Mouse (Mus musculus) embryonic facial prominence, embryonic 12.5 days (tissue): ENCODE data around the gene Cklf. TPM values are rescaled to one million over a fixed set of nuclear protein-coding genes. Genes with fewer than 3 reads are reported as not detected.

Experiments used
- ATAC-seq: fragments of 200-750 bp; cut with Nextera tagmentation; 2 replicates; pipeline ENCODE4 v1.8.0; 2017; ENCODE audit not compliant: insufficient number of reproducible peaks, insufficient read depth, low FRiP score, low TSS enrichment
- H3K27ac ChIP-seq: fragments of 300-500 bp; sonication (generic); 2 replicates; pipeline ENCODE4 v1.5.1; 2016; ENCODE audit warnings: mild to moderate bottlenecking
- H3K27me3 ChIP-seq: fragments of 300-500 bp; sonication (generic); 2 replicates; pipeline ENCODE4 v1.6.1; 2016; ENCODE audit warnings: mild to moderate bottlenecking, moderate library complexity
- H3K36me3 ChIP-seq: fragments of 300-500 bp; sonication (generic); 2 replicates; pipeline ENCODE4 v1.6.1; 2016; ENCODE audit warnings: mild to moderate bottlenecking
- H3K4me1 ChIP-seq: fragments of 300-500 bp; sonication (generic); 2 replicates; pipeline ENCODE4 v1.6.1; 2016
- H3K4me2 ChIP-seq: fragments of 300-500 bp; sonication (generic); replicated peaks from 2 replicates; pipeline ENCODE4 v1.6.1; 2016; ENCODE audit warnings: mild to moderate bottlenecking, moderate library complexity
- H3K4me3 ChIP-seq: fragments of 300-500 bp; sonication (generic); 2 replicates; pipeline ENCODE4 v1.5.1; 2016; ENCODE audit warnings: mild to moderate bottlenecking
- H3K9ac ChIP-seq: fragments of 300-500 bp; sonication (generic); 2 replicates; pipeline ENCODE4 v1.6.1; 2016; ENCODE audit warnings: mild to moderate bottlenecking, moderate library complexity
- H3K9me3 ChIP-seq: fragments of 300-500 bp; sonication (generic); 2 replicates; pipeline ENCODE4 v1.6.1; 2016; ENCODE audit warnings: mild to moderate bottlenecking, moderate library complexity
- WGBS: fragments of 180-500 bp; shearing (Covaris S2); methylation state at CpG from one replicate; pipeline ENCODE4 v1.1.7; 2016; 5-methylcytosine and 5-hydroxymethylcytosine counted together
- polyA plus RNA-seq: library from polyadenylated mRNA; unstranded; fragments of >200 nt; fragmentation: Nextera tagmentation; extraction: Ambion mirVana; gene quantifications from 2 replicates; pipeline ENCODE4 v1.2.1, GENCODE M21; 2016

Gene Cklf
- polyA plus RNA-seq, result 59.6 and 61.3 TPM in 2 replicates

- Histone ChIP-seq H3K36me3 (no peaks in the 10 kb centered on the region), H3K27me3 (no peaks in the 10 kb centered on the region), H3K4me1 (peaks cover 18% of the 10 kb centered on the region), H3K9ac (peak within 1 kb of the TSS; percentile 61), H3K9me3 (no peaks in the 10 kb centered on the region), H3K27ac (peak within 1 kb of the TSS; percentile 79), H3K4me3 (peak within 1 kb of the TSS; percentile 64), H3K4me2 (peak within 1 kb of the TSS; percentile 69)
- peak; percentile 80 for ATAC-seq
- WGBS, result 4% methylated on average over 41 of the region's 41 CpGs
Observed at GRCm38 (mm10) chr8:104250439-104251367, at the start of gene Cklf. Gene Cklf (plus strand): TSS chr8:104250861.

GRCm38 (mm10) chr8:104201622-104202021, 49.0 kb upstream of the Cklf start:
- Histone ChIP-seq H3K9me3 (no peaks in the 10 kb centered on the region), H3K36me3 (no peaks in the 10 kb centered on the region), H3K9ac (no peak overlapping the region), H3K4me2 (no peak overlapping the region), H3K4me3 (no peak overlapping the region), H3K4me1 (no peaks in the 10 kb centered on the region), H3K27ac (no peak overlapping the region), H3K27me3 (no peaks in the 10 kb centered on the region)
- no peak for ATAC-seq
- 83% methylated on average over 3 of the region's 3 CpGs for WGBS

GRCm38 (mm10) chr8:104202320-104202719, 48.3 kb upstream of the Cklf start:
- Histone ChIP-seq H3K4me1 (no peaks in the 10 kb centered on the region), H3K27ac (no peak overlapping the region), H3K27me3 (no peaks in the 10 kb centered on the region), H3K4me2 (no peak overlapping the region), H3K9me3 (no peaks in the 10 kb centered on the region), H3K4me3 (no peak overlapping the region), H3K9ac (no peak overlapping the region), H3K36me3 (no peaks in the 10 kb centered on the region)
- no peak for ATAC-seq
- WGBS, result 87% methylated on average over 4 of the region's 4 CpGs

- H3K4me3 ChIP-seq, result no peak overlapping the region
- ATAC-seq, result no peak
- H3K36me3 ChIP-seq, result no peaks in the 10 kb centered on the region
- no peak overlapping the region for H3K4me2 ChIP-seq
- no peak overlapping the region for H3K27ac ChIP-seq
- WGBS, result 67% methylated on average over 3 of the region's 3 CpGs
- H3K9me3 ChIP-seq, result no peaks in the 10 kb centered on the region
- H3K9ac ChIP-seq, result no peak overlapping the region
- H3K27me3 ChIP-seq, result no peaks in the 10 kb centered on the region
- no peaks in the 10 kb centered on the region for H3K4me1 ChIP-seq
Observed at GRCm38 (mm10) chr8:104205292-104205691, 45.4 kb upstream of the Cklf start.

- no peaks in the 10 kb centered on the region for H3K9me3 ChIP-seq
- no peaks in the 10 kb centered on the region for H3K36me3 ChIP-seq
- no peak overlapping the region for H3K4me2 ChIP-seq
- H3K4me1 ChIP-seq, result no peaks in the 10 kb centered on the region
- no peak overlapping the region for H3K9ac ChIP-seq
- H3K27me3 ChIP-seq, result peaks cover 7% of the 10 kb centered on the region; the same call in 1 of the 2 replicates
- no peak overlapping the region for H3K27ac ChIP-seq
- H3K4me3 ChIP-seq, result no peak overlapping the region
- WGBS, result 88% methylated on average over 5 of the region's 5 CpGs
- ATAC-seq, result no peak
Observed at GRCm38 (mm10) chr8:104217601-104218000, 33.1 kb upstream of the Cklf start.

- H3K27ac ChIP-seq, result no peak overlapping the region
- H3K4me2 ChIP-seq, result no peak overlapping the region
- peaks cover 5% of the 10 kb centered on the region; the same call in 1 of the 2 replicates for H3K27me3 ChIP-seq
- H3K9me3 ChIP-seq, result peaks cover 1% of the 10 kb centered on the region; the same call in 1 of the 2 replicates
- WGBS, result 19% methylated on average over 11 of the region's 11 CpGs
- no peak overlapping the region for H3K4me3 ChIP-seq
- H3K36me3 ChIP-seq, result no peaks in the 10 kb centered on the region
- H3K4me1 ChIP-seq, result no peaks in the 10 kb centered on the region
- H3K9ac ChIP-seq, result no peak overlapping the region
- ATAC-seq, result no peak; the same call in 1 of the 2 replicates
Observed at GRCm38 (mm10) chr8:104219079-104219478, 31.6 kb upstream of the Cklf start.

GRCm38 (mm10) chr8:104219806-104220205, 30.9 kb upstream of the Cklf start:
- no peak overlapping the region for H3K4me2 ChIP-seq
- peaks cover 8% of the 10 kb centered on the region; the same call in 1 of the 2 replicates for H3K9me3 ChIP-seq
- no peaks in the 10 kb centered on the region for H3K4me1 ChIP-seq
- no peak overlapping the region for H3K9ac ChIP-seq
- no peak for ATAC-seq
- H3K36me3 ChIP-seq, result no peaks in the 10 kb centered on the region
- peaks cover 5% of the 10 kb centered on the region; the same call in 1 of the 2 replicates for H3K27me3 ChIP-seq
- 42% methylated on average over 5 of the region's 5 CpGs for WGBS
- no peak overlapping the region for H3K4me3 ChIP-seq
- no peak overlapping the region for H3K27ac ChIP-seq

GRCm38 (mm10) chr8:104227048-104227447, 23.6 kb upstream of the Cklf start:
- H3K4me1 ChIP-seq, result no peaks in the 10 kb centered on the region
- H3K36me3 ChIP-seq, result peaks cover 62% of the 10 kb centered on the region
- no peak overlapping the region for H3K4me2 ChIP-seq
- no peak overlapping the region for H3K9ac ChIP-seq
- no peak for ATAC-seq
- no peak overlapping the region for H3K4me3 ChIP-seq
- no peak overlapping the region for H3K27ac ChIP-seq
- 92% methylated on average over 5 of the region's 5 CpGs for WGBS
- peaks cover 8% of the 10 kb centered on the region; the same call in 1 of the 2 replicates for H3K9me3 ChIP-seq
- no peaks in the 10 kb centered on the region for H3K27me3 ChIP-seq

GRCm38 (mm10) chr8:104230377-104230776, 20.3 kb upstream of the Cklf start:
- ATAC-seq, result no peak
- Histone ChIP-seq H3K36me3 (peaks cover 79% of the 10 kb centered on the region), H3K9ac (no peak overlapping the region), H3K27ac (no peak overlapping the region), H3K27me3 (no peaks in the 10 kb centered on the region), H3K9me3 (0 out of 2 replicates have a peak, but pooled peaks cover 3% of the 10 kb centered on the region), H3K4me3 (no peak overlapping the region), H3K4me1 (no peaks in the 10 kb centered on the region), H3K4me2 (no peak overlapping the region)
- 90% methylated on average over 9 of the region's 9 CpGs for WGBS

- 95% methylated on average over 4 of the region's 4 CpGs for WGBS
- no peak overlapping the region for H3K9ac ChIP-seq
Observed at GRCm38 (mm10) chr8:104232039-104232438, 18.6 kb upstream of the Cklf start.

GRCm38 (mm10) chr8:104232919-104233318, 17.7 kb upstream of the Cklf start:
- Histone ChIP-seq H3K27ac (no peak overlapping the region), H3K4me2 (no peak overlapping the region), H3K9me3 (0 out of 2 replicates have a peak, but pooled peaks cover 3% of the 10 kb centered on the region), H3K4me3 (no peak overlapping the region), H3K36me3 (peaks cover 78% of the 10 kb centered on the region), H3K9ac (no peak overlapping the region), H3K27me3 (no peaks in the 10 kb centered on the region), H3K4me1 (no peaks in the 10 kb centered on the region)
- no peak for ATAC-seq
- WGBS, result 90% methylated on average over 5 of the region's 5 CpGs

More at GRCm38 (mm10) chr8:104232039-104232438, 18.6 kb upstream of the Cklf start:
- H3K4me2 ChIP-seq, result no peak overlapping the region
- no peaks in the 10 kb centered on the region for H3K27me3 ChIP-seq
- peaks cover 78% of the 10 kb centered on the region for H3K36me3 ChIP-seq
- H3K9me3 ChIP-seq, result 0 out of 2 replicates have a peak, but pooled peaks cover 3% of the 10 kb centered on the region
- no peaks in the 10 kb centered on the region for H3K4me1 ChIP-seq
- ATAC-seq, result no peak
- no peak overlapping the region for H3K4me3 ChIP-seq
- H3K27ac ChIP-seq, result no peak overlapping the region

GRCm38 (mm10) chr8:104234573-104234972, 16.1 kb upstream of the Cklf start:
- 0 out of 2 replicates have a peak, but pooled peaks cover 3% of the 10 kb centered on the region for H3K9me3 ChIP-seq

More at GRCm38 (mm10) chr8:104234573-104234972, 16.1 kb upstream of the Cklf start:
- 41% methylated on average over 6 of the region's 6 CpGs for WGBS
- H3K4me2 ChIP-seq, result no peak overlapping the region
- no peak overlapping the region for H3K4me3 ChIP-seq
- peaks cover 83% of the 10 kb centered on the region for H3K36me3 ChIP-seq
- ATAC-seq, result no peak
- no peak overlapping the region for H3K27ac ChIP-seq
- H3K27me3 ChIP-seq, result no peaks in the 10 kb centered on the region
- no peak overlapping the region for H3K9ac ChIP-seq
- no peaks in the 10 kb centered on the region for H3K4me1 ChIP-seq
